Comparison of ENCODE assay signal across 10 mouse cellular contexts in the genomic region with DNA sequence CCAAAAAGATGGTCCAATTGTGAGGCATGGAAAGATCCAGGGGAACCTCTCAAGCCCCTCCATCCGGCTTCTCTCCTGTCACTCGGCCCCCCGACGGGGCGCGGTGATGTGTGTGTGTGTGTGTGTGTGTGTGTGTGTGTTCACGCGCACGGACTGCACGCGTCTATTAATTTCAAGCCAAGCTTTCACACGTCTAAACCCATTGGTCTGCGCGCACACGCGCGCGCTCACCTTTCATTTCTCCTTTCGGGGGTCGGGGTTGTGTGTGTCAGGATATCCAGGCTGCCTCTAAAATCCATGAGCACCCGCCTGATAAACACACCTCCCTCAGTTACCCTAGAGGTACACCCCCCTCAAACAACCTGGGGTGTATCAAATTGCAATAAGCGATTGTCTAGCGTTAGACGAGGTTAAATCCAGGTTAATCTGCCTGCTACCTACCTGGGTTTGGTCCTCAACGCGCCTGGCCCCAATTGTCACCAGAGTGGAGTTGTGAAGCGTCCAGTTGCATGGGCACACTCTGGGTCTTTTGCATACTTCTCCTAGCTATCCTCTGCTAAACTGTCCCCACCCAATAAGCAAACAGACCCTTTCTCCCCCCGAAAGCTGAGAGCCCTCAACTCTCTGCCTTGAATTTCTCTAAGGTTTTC. TPM values are rescaled to one million over a fixed set of nuclear protein-coding genes. Genes with fewer than 3 reads are reported as not detected.
A peak's percentile ranks its signal among the peaks of the same experiment; 100 is the strongest.
DNase-seq lines count a peak whose midpoint lies in the region; ATAC-seq and TF ChIP-seq lines count a peak whose summit lies in the region.
"Had no signal": no experiment of that assay in that cellular context is flagged by ENCODE, and none has a peak within 500 bp of the region (broad histone marks: within the 10 kb centered on the region; RNA-seq: fewer than 3 reads in every experiment).

No protein-coding gene starts in this region.

- peak overlapping the region; percentile 18; the same call in 1 of the 2 replicates for H3K9ac ChIP-seq in kidney, postnatal 0 days (ENCODE audit: low read depth, low read length)
- peak overlapping the region; percentile 56 for H3K9ac ChIP-seq in hindbrain, postnatal 0 days (replicated peaks; ENCODE audit: low read length)
- no peak overlapping the region for H3K9ac ChIP-seq in midbrain, postnatal 0 days (replicated peaks; ENCODE audit: low read length, poor library complexity, severe bottlenecking)

- WGBS in kidney, postnatal 0 days = 2% methylated on average over 28 of the region's 28 CpGs
- WGBS in forebrain, embryonic 10.5 days = under 1% methylated on average over 28 of the region's 28 CpGs
- WGBS in hindbrain, postnatal 0 days = 3% methylated on average over 28 of the region's 28 CpGs
- WGBS in midbrain, postnatal 0 days = 1% methylated on average over 28 of the region's 28 CpGs

- H3K4me2 ChIP-seq in kidney, postnatal 0 days (ENCODE audit: low read length) = peak overlapping the region; percentile 83
- peak overlapping the region; percentile 88 for H3K4me2 ChIP-seq in hindbrain, postnatal 0 days (ENCODE audit: low read depth, low read length)
- peak overlapping the region; percentile 74; the same call in 1 of the 2 replicates for H3K4me2 ChIP-seq in midbrain, postnatal 0 days (ENCODE audit: low read depth, low read length, poor library complexity, severe bottlenecking)

- no peak for TF ChIP-seq CTCF in kidney, postnatal 0 days (IDR thresholded peaks at IDR 0.05; ENCODE audit: low read depth)
- TF ChIP-seq CTCF in hindbrain, postnatal 0 days (IDR thresholded peaks at IDR 0.05; ENCODE audit: low read depth) = no peak
- TF ChIP-seq CTCF in midbrain, postnatal 0 days (IDR thresholded peaks at IDR 0.05) = no peak

- H3K27me3 ChIP-seq in kidney, postnatal 0 days (ENCODE audit: insufficient read depth, low read length) = peaks cover 74% of the 10 kb centered on the region
- peaks cover 99% of the 10 kb centered on the region for H3K27me3 ChIP-seq in forebrain, embryonic 10.5 days (ENCODE audit: poor library complexity, severe bottlenecking)
- H3K27me3 ChIP-seq in hindbrain, postnatal 0 days (ENCODE audit: insufficient read depth, low read length) = peaks cover 46% of the 10 kb centered on the region
- H3K27me3 ChIP-seq in midbrain, postnatal 0 days (ENCODE audit: insufficient read depth, low read length) = peaks cover 73% of the 10 kb centered on the region
- H3K27me3 ChIP-seq: Patski had no signal

- H3K36me3 ChIP-seq in kidney, postnatal 0 days (ENCODE audit: insufficient read depth, low read length) = no peaks in the 10 kb centered on the region
- no peaks in the 10 kb centered on the region for H3K36me3 ChIP-seq in forebrain, embryonic 10.5 days (replicated peaks)
- H3K36me3 ChIP-seq in hindbrain, postnatal 0 days (ENCODE audit: insufficient read depth, low read length) = no peaks in the 10 kb centered on the region
- H3K36me3 ChIP-seq in midbrain, postnatal 0 days (ENCODE audit: insufficient read depth, low read length) = no peaks in the 10 kb centered on the region

- no peak for ATAC-seq in kidney, postnatal 0 days (replicated peaks; ENCODE audit: low FRiP score, low read depth)
- ATAC-seq in hindbrain, postnatal 0 days = no peak
- ATAC-seq in midbrain, postnatal 0 days (ENCODE audit: low FRiP score) = no peak
- no peak for ATAC-seq in megakaryocyte, adult 5-6 weeks (ENCODE audit: poor library complexity, severe bottlenecking)
- ATAC-seq in cerebellum, adult (ENCODE audit: insufficient number of reproducible peaks, low FRiP score, low TSS enrichment) = no peak

- no peak for DNase-seq in kidney, postnatal 0 days (ENCODE audit: low spot score)
- DNase-seq in kidney, postnatal 14 days = no peak
- DNase-seq in forebrain, embryonic 10.5 days (ENCODE audit: extremely low spot score, low spot score) = peak; percentile 15
- DNase-seq in hindbrain, postnatal 0 days (ENCODE audit: low spot score) = no peak
- DNase-seq in midbrain, postnatal 0 days (ENCODE audit: low spot score) = no peak
- DNase-seq in gastrocnemius, postnatal 25 days = no peak

- no peak overlapping the region for H3K27ac ChIP-seq in kidney, postnatal 0 days
- no peak overlapping the region for H3K27ac ChIP-seq in forebrain, embryonic 10.5 days
- peak overlapping the region; percentile 58; the same call in 1 of the 2 replicates for H3K27ac ChIP-seq in hindbrain, postnatal 0 days
- H3K27ac ChIP-seq in midbrain, postnatal 0 days (ENCODE audit: low read depth, low read length) = no peak overlapping the region

- no peaks in the 10 kb centered on the region for H3K9me3 ChIP-seq in kidney, postnatal 0 days (replicated peaks; ENCODE audit: low read length)
- H3K9me3 ChIP-seq in forebrain, embryonic 10.5 days = no peaks in the 10 kb centered on the region
- no peaks in the 10 kb centered on the region for H3K9me3 ChIP-seq in hindbrain, postnatal 0 days (ENCODE audit: low read length)
- no peaks in the 10 kb centered on the region for H3K9me3 ChIP-seq in midbrain, postnatal 0 days (ENCODE audit: low read length)

- peak overlapping the region; percentile 47 for H3K4me3 ChIP-seq in kidney, postnatal 0 days (replicated peaks; ENCODE audit: low read depth, low read length)
- peak overlapping the region; percentile 59 for H3K4me3 ChIP-seq in forebrain, embryonic 10.5 days
- peak overlapping the region; percentile 48 for H3K4me3 ChIP-seq in hindbrain, postnatal 0 days (ENCODE audit: low read length)
- peak overlapping the region; percentile 40 for H3K4me3 ChIP-seq in midbrain, postnatal 0 days (ENCODE audit: low read depth, low read length)
- H3K4me3 ChIP-seq: erythroblast, embryonic 14.5 days had no signal

- peaks cover 50% of the 10 kb centered on the region; the same call in 1 of the 2 replicates for H3K4me1 ChIP-seq in kidney, postnatal 0 days (replicated peaks; ENCODE audit: insufficient read depth, low read length)
- peaks cover 77% of the 10 kb centered on the region for H3K4me1 ChIP-seq in forebrain, embryonic 10.5 days
- peaks cover 35% of the 10 kb centered on the region for H3K4me1 ChIP-seq in hindbrain, postnatal 0 days (ENCODE audit: insufficient read depth, low read length)
- H3K4me1 ChIP-seq in midbrain, postnatal 0 days (ENCODE audit: insufficient read depth, low read length) = peaks cover 28% of the 10 kb centered on the region

RNA-seq across cellular contexts. Expression of gene Cyp26b1, which starts 7.0 kb away (rescaled TPM):
- polyA plus RNA-seq in kidney, postnatal 0 days (2015; fragmentation: Nextera tagmentation; extraction: Ambion mirVana) = 2.9 and 3.2 TPM in 2 replicates
- 0.90 and 1.2 TPM in 2 replicates for polyA plus RNA-seq in forebrain, embryonic 10.5 days (2016; fragmentation: Nextera tagmentation; extraction: Ambion mirVana)
- total RNA-seq in hindbrain, postnatal 0 days (2014; rRNA removed) = 78.9 and 90.5 TPM in 2 replicates
- polyA plus RNA-seq in hindbrain, postnatal 0 days (2015; fragmentation: Nextera tagmentation; extraction: Ambion mirVana) = 32.5 and 33.1 TPM in 2 replicates
- 19.7 and 36.7 TPM in 2 replicates for total RNA-seq in midbrain, postnatal 0 days (2014; rRNA removed)
- polyA plus RNA-seq in midbrain, postnatal 0 days (2015; fragmentation: Nextera tagmentation; extraction: Ambion mirVana) = 6.4 and 6.7 TPM in 2 replicates
- not detected in 2 replicates for total RNA-seq in megakaryocyte, adult 5-6 weeks (2015)
- total RNA-seq in megakaryocyte, adult 5-6 weeks (2017) = not detected in 2 replicates
- total RNA-seq in gastrocnemius, postnatal 25 days (2021) = 10 to 100 TPM in 1 of 2 experiments, 1 to 10 TPM in 1; 1.3 to 12.3 TPM
- polyA plus RNA-seq: erythroblast, embryonic 14.5 days had no signal
